Mouse (Mus musculus): ENCODE data around the gene Sulf2. TPM values are rescaled to one million over a fixed set of nuclear protein-coding genes. Genes with fewer than 3 reads are reported as not detected.

Sulf2 gene
- polyA plus RNA-seq, 2 experiments = 200 to 294 TPM

DNA sequence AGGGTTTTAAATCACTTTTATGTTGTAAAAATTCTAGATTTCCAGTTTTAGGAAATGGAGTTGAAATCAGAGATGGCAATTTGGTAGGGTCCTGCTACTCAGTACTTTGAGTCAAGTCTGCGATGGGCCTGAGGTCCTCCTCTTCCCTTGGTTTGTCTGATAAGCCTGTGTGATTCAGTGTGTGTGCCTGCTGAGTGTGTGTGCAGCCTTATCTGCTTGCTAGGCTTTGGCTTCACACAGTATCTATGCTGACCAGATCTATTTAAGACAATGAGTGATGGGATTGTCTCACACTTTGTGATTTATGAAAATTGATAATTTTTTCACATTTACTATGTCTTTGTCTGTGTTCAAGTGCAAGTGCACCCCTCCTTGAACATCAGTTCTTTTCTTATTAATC, 112.9 kb downstream of the Sulf2 start:
- Histone ChIP-seq H3K36me3 (ENCODE audit: control insufficient read depth, insufficient read depth, low read length) (peaks cover 5% of the 10 kb centered on the region; the same call in 1 of the 2 replicates), H3K27me3 (ENCODE audit: control insufficient read depth, insufficient read depth, low read length) (no peaks in the 10 kb centered on the region), H3K9me3 (ENCODE audit: control insufficient read depth, low read length) (no peaks in the 10 kb centered on the region), H3K27ac (replicated peaks; ENCODE audit: low read depth, low read length) (no peak overlapping the region), H3K4me2 (replicated peaks; ENCODE audit: low read depth, low read length, severe bottlenecking) (no peak overlapping the region), H3K9ac (ENCODE audit: low read depth, low read length, severe bottlenecking) (no peak overlapping the region), H3K4me3 (replicated peaks; ENCODE audit: low read length) (no peak overlapping the region), H3K4me1 (ENCODE audit: control insufficient read depth, insufficient read depth, low read length) (peaks cover 32% of the 10 kb centered on the region)
- no peak for ATAC-seq (ENCODE audit: low FRiP score, low read depth)
- WGBS = 67% methylated on average over 1 of the region's 1 CpGs
- no peak for TF ChIP-seq POLR2A (IDR thresholded peaks at IDR 0.05; ENCODE audit: borderline replicate concordance, extremely low read depth, insufficient read depth, insufficient read length)
- no peak for DNase-seq (ENCODE audit: low spot score)

DNA sequence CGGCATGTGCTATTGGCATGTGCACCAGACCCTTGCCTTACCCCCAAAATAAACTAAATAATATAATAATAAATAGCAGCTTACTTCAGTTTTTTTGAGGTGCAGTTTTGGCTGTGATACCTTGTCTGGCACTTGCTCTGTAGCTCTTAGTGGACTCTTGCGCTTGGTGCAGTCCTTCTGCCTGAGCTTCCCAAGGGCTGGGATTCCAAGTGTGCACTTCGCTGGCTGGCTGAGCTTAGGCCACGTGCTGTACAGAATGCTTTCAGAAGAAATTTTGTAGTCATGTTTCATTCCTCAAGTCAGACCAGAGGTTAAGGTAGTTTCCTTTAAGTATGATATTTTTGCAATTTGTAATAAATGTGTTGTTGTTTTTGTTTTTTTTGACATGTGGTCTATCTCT, 115.8 kb downstream of the Sulf2 start:
- ATAC-seq (ENCODE audit: low FRiP score, low read depth) = no peak
- Histone ChIP-seq H3K36me3 (ENCODE audit: control insufficient read depth, insufficient read depth, low read length) (peaks cover 12% of the 10 kb centered on the region), H3K4me3 (replicated peaks; ENCODE audit: low read length) (no peak overlapping the region), H3K4me1 (ENCODE audit: control insufficient read depth, insufficient read depth, low read length) (peaks cover 20% of the 10 kb centered on the region), H3K4me2 (replicated peaks; ENCODE audit: low read depth, low read length, severe bottlenecking) (no peak overlapping the region), H3K27me3 (ENCODE audit: control insufficient read depth, insufficient read depth, low read length) (no peaks in the 10 kb centered on the region), H3K9me3 (ENCODE audit: control insufficient read depth, low read length) (no peaks in the 10 kb centered on the region), H3K9ac (ENCODE audit: low read depth, low read length, severe bottlenecking) (no peak overlapping the region), H3K27ac (replicated peaks; ENCODE audit: low read depth, low read length) (no peak overlapping the region)
- no peak for TF ChIP-seq POLR2A (IDR thresholded peaks at IDR 0.05; ENCODE audit: borderline replicate concordance, extremely low read depth, insufficient read depth, insufficient read length)
- 69% methylated on average over 4 of the region's 4 CpGs for WGBS
- no peak for DNase-seq (ENCODE audit: low spot score)

DNA sequence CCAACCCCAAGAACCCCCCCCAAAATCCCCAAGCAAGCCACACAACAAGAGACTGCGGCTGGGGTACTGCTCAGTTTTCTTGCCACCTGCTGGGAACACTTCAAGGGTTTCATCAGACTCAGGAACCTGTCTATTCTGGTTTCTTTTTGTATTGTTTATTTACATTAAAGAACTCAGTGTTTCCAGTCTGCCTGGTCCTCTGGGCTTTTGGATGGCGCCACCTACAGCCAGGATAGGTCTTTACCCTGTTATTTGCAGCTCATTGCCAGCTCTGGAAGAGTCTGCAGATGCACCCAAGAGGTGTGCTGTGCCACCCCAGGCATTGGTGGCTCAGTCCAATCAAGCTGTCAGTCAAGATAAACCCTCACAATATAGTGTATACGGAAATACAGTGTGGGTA, 119.7 kb downstream of the Sulf2 start:
- Histone ChIP-seq H3K4me1 (ENCODE audit: control insufficient read depth, insufficient read depth, low read length) (peaks cover 12% of the 10 kb centered on the region), H3K36me3 (ENCODE audit: control insufficient read depth, insufficient read depth, low read length) (peaks cover 12% of the 10 kb centered on the region), H3K9me3 (ENCODE audit: control insufficient read depth, low read length) (no peaks in the 10 kb centered on the region), H3K4me2 (replicated peaks; ENCODE audit: low read depth, low read length, severe bottlenecking) (no peak overlapping the region), H3K27me3 (ENCODE audit: control insufficient read depth, insufficient read depth, low read length) (no peaks in the 10 kb centered on the region), H3K27ac (replicated peaks; ENCODE audit: low read depth, low read length) (no peak overlapping the region), H3K9ac (ENCODE audit: low read depth, low read length, severe bottlenecking) (no peak overlapping the region), H3K4me3 (replicated peaks; ENCODE audit: low read length) (no peak overlapping the region)
- ATAC-seq (ENCODE audit: low FRiP score, low read depth) = no peak
- DNase-seq (ENCODE audit: low spot score) = no peak
- 52% methylated on average over 3 of the region's 3 CpGs for WGBS
- TF ChIP-seq POLR2A (IDR thresholded peaks at IDR 0.05; ENCODE audit: borderline replicate concordance, extremely low read depth, insufficient read depth, insufficient read length) = no peak

DNA sequence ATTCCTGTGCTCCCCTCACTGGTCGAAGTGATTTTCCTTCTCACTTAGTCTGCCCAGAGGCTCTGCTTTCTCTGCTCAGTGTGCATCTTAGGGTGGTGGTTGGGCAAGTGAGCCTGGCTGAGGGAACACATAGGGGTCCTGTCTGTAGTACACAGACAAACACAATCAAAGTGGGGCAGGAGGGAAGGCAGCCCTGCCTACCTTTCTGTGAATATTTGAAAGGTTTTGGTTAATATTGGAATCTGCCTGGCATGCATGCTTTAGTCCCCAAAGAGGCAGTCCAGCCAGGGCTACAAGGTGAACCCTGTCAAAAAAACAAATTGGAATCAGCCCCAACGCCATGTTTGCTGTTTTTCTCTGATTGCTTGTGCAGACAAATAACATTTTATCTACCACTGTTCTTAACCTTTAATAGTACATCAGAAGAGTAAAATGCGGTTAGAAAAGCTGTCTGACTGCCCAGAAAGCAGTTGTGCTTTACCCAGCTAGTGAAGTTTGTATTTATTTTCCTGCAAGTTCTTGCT, 120.4 kb downstream of the Sulf2 start:
- TF ChIP-seq POLR2A (IDR thresholded peaks at IDR 0.05; ENCODE audit: borderline replicate concordance, extremely low read depth, insufficient read depth, insufficient read length) = no peak
- H3K4me2 ChIP-seq (replicated peaks; ENCODE audit: low read depth, low read length, severe bottlenecking) = no peak overlapping the region
- no peaks in the 10 kb centered on the region for H3K9me3 ChIP-seq (ENCODE audit: control insufficient read depth, low read length)
- ATAC-seq (ENCODE audit: low FRiP score, low read depth) (no peak), DNase-seq (ENCODE audit: low spot score) (no peak)
- H3K4me1 ChIP-seq (ENCODE audit: control insufficient read depth, insufficient read depth, low read length) = peaks cover 14% of the 10 kb centered on the region
- no peak overlapping the region for H3K9ac ChIP-seq (ENCODE audit: low read depth, low read length, severe bottlenecking)
- 65% methylated on average over 3 of the region's 3 CpGs for WGBS
- H3K27me3 ChIP-seq (ENCODE audit: control insufficient read depth, insufficient read depth, low read length) = no peaks in the 10 kb centered on the region
- H3K36me3 ChIP-seq (ENCODE audit: control insufficient read depth, insufficient read depth, low read length) = peaks cover 12% of the 10 kb centered on the region
- H3K27ac ChIP-seq (replicated peaks; ENCODE audit: low read depth, low read length) = no peak overlapping the region
- H3K4me3 ChIP-seq (replicated peaks; ENCODE audit: low read length) = no peak overlapping the region

DNA sequence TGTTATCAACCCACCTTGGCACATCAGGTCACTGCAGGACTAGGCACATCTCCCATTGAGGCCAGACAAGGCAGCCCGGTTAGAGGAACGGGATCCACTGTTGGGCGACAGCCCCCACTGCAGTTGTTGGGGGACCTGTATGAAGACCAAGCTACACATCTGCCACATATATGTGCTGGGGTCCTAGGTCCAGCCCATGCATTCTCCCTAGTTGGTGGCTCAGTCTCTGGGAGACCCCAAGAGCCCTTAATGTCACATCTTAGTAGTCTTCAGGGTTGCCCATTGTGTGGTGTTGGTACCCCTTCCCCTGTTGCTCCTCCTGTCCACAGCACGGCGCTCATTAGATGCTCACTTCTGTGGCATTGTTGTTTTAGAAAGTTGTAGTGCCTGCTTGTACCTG, 122.8 kb downstream of the Sulf2 start:
- Histone ChIP-seq H3K27me3 (ENCODE audit: control insufficient read depth, insufficient read depth, low read length) (no peaks in the 10 kb centered on the region), H3K4me2 (replicated peaks; ENCODE audit: low read depth, low read length, severe bottlenecking) (no peak overlapping the region), H3K4me1 (ENCODE audit: control insufficient read depth, insufficient read depth, low read length) (peaks cover 23% of the 10 kb centered on the region), H3K9ac (ENCODE audit: low read depth, low read length, severe bottlenecking) (no peak overlapping the region), H3K36me3 (ENCODE audit: control insufficient read depth, insufficient read depth, low read length) (peaks cover 12% of the 10 kb centered on the region; the same call in 1 of the 2 replicates), H3K27ac (replicated peaks; ENCODE audit: low read depth, low read length) (no peak overlapping the region), H3K9me3 (ENCODE audit: control insufficient read depth, low read length) (no peaks in the 10 kb centered on the region), H3K4me3 (replicated peaks; ENCODE audit: low read length) (no peak overlapping the region)
- WGBS = 94% methylated on average over 5 of the region's 5 CpGs
- DNase-seq (ENCODE audit: low spot score) (no peak), ATAC-seq (ENCODE audit: low FRiP score, low read depth) (no peak)
- no peak for TF ChIP-seq POLR2A (IDR thresholded peaks at IDR 0.05; ENCODE audit: borderline replicate concordance, extremely low read depth, insufficient read depth, insufficient read length)

Measured in limb, embryonic 14.5 days (tissue).